16 mouse cellular contexts compared by ENCODE assay signal in genomic region chr3:85819319-85819718, GRCm38 (mm10). TPM values are rescaled to one million over a fixed set of nuclear protein-coding genes. Genes with fewer than 3 reads are reported as not detected.
"Had no signal": no experiment of that assay in that cellular context is flagged by ENCODE, and none has a peak within 500 bp of the region (broad histone marks: within the 10 kb centered on the region; RNA-seq: fewer than 3 reads in every experiment).

No protein-coding gene starts in this region.

- H3K4me1 ChIP-seq: neural tube, embryonic 12.5 days; stomach, embryonic 15.5 days had no signal

- H3K36me3 ChIP-seq: lung, embryonic 15.5 days; midbrain, embryonic 13.5 days; midbrain, embryonic 15.5 days; neural tube, embryonic 12.5 days; stomach, embryonic 15.5 days had no signal

- H3K27me3 ChIP-seq: lung, embryonic 15.5 days; midbrain, embryonic 13.5 days; midbrain, embryonic 15.5 days; neural tube, embryonic 12.5 days; stomach, embryonic 15.5 days had no signal

- H3K27ac ChIP-seq: lung, embryonic 15.5 days; macrophage; midbrain, embryonic 13.5 days; midbrain, embryonic 15.5 days; neural tube, embryonic 12.5 days; stomach, embryonic 15.5 days; stomach, postnatal 0 days had no signal

- H3K9ac ChIP-seq: lung, embryonic 15.5 days; midbrain, embryonic 13.5 days; midbrain, embryonic 15.5 days; neural tube, embryonic 12.5 days; stomach, embryonic 15.5 days had no signal

- H3K4me3 ChIP-seq: lung, embryonic 15.5 days; megakaryocyte, embryonic 14.5 days; midbrain, embryonic 13.5 days; midbrain, embryonic 15.5 days; neural tube, embryonic 12.5 days; stomach, embryonic 15.5 days had no signal

- DNase-seq: lung, adult 2 months; lung, postnatal 14 days; lung, postnatal 36 days; right cerebral cortex, postnatal 14 days; thymus, adult 2 months; thymus, postnatal 25 days; thymus, postnatal 4 days had no signal

RNA-seq across cellular contexts. Expression of gene Fam160a1, which starts 2.2 kb away (rescaled TPM):
- total RNA-seq: megakaryocyte progenitor cell, adult 5-6 weeks had no signal
- polyA plus RNA-seq: macrophage had no signal
